Mouse (Mus musculus): Measurements from ENCODE around the gene Fgr. TPM values are rescaled to one million over a fixed set of nuclear protein-coding genes. Genes with fewer than 3 reads are reported as not detected.

The Fgr gene
- polyA plus RNA-seq, 1 experiment from 2014 or later, result not detected

DNA sequence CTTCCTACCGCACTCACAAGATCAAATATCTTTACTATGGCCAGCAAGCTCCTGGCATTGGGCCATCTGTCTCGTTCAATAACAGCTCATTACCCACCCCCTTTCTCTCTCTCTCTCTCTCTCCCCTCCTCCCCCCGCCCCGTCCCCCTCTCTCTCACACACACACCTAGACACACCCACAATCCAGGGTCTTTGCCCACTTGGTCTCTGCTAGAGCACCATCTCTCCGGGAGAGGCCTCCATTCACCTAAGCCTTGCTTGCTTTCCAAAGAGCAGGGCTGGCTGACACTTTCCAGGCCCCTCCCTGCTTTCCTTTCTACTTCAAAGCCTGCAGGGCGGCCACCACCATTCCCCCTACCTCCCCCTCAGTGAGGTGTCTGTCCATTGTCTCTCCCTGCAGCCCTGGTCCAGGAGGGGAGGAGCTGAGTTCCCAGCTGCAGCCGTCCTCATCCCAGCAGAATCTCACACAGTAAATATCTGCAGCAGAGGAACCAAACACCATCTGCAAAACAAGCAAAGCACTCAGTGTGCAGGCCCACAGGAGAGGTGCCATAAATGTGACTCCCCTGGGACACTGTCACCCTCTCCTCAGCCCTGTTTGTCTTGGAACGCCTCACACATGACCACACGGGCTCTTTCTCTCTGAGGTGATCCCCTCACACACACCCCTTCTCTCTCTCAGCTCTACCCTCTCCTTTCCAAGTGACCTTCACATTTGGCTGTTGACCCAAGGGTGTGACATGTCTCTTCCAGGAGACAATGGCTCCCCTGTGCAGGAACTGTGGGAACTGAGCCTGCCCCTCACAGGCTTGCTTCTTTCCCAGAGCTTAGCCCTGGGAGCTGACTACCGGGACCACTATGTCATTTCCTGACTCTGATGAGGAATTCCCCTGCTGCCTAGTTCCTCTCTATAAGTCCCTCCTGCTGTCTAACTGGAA lies 14.9 kb upstream of the Fgr start:
- DNase-seq (ENCODE audit: low read depth, low spot score), result no peak
- no peak for TF ChIP-seq CTCF (IDR thresholded peaks at IDR 0.05)
- CTCF ChIA-PET, result no interaction called here
- ATAC-seq, result no peak
- POLR2A ChIA-PET, result interaction anchor here (1.0 kb wide), 1 partner anchor 14 kb away, joined by 3 read pairs; no protein-coding TSS in a partner anchor
- in situ Hi-C loops (cut with MboI; ENCODE audit: low pct_unique_long_range_greater_than_20kb), result no loop called here
- H3K27me3 ChIP-seq, result no peaks in the 10 kb centered on the region

DNA sequence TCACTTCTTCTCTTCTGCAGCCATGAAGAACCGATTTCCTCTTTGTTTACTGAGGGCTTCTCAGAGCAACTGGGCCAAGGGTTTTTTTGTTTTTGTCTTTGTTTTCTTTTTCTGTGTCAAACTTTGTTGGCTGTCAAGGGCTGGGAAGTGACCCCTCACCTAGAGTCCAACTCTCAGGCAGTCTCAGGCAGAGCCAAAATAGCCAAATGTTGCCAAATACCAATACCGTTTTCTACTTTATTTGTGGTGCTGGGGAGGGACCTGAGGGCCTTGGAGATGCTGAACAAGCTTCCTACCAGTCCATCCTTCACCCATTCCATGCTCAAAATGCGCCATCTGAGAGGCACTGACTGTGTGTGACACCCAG lies 14.2 kb upstream of the Fgr start:
- DNase-seq (ENCODE audit: low read depth, low spot score), result no peak
- no peak for ATAC-seq
- ChIA-PET CTCF (no interaction called here), POLR2A (interaction anchor here (1.0 kb wide), 1 partner anchor 15 kb away, joined by 3 read pairs; no protein-coding TSS in a partner anchor)
- TF ChIP-seq CTCF (IDR thresholded peaks at IDR 0.05), result no peak
- H3K27me3 ChIP-seq, result no peaks in the 10 kb centered on the region
- in situ Hi-C loops (cut with MboI; ENCODE audit: low pct_unique_long_range_greater_than_20kb), result no loop called here

DNA sequence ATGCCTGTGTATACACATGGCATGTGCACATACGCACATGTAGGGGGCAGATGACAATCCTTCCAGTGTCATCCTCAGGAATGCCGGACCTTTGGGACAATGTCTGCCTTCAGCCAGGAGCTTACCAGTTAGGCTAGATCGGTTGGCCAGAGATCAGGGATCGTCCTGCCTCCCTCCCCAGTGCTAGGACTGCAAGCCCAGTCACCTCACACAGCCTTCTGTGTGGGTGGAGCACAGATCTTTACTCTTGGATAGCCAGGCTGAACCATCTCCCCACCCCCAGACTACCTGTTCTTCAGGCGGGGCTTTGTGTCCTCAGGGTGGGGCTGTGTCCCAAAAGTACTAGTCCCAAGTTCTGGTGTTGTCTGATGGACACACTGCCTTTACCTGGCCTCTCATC lies 13.6 kb upstream of the Fgr start:
- TF ChIP-seq CTCF (IDR thresholded peaks at IDR 0.05), result no peak
- in situ Hi-C loops (cut with MboI; ENCODE audit: low pct_unique_long_range_greater_than_20kb), result no loop called here
- CTCF ChIA-PET, result no interaction called here
- ATAC-seq (no peak), DNase-seq (ENCODE audit: low read depth, low spot score) (no peak)
- POLR2A ChIA-PET, result interaction anchor here (0.6 kb wide), 1 partner anchor 21 kb away, joined by 3 read pairs; no protein-coding TSS in a partner anchor
- H3K27me3 ChIP-seq, result no peaks in the 10 kb centered on the region

DNA sequence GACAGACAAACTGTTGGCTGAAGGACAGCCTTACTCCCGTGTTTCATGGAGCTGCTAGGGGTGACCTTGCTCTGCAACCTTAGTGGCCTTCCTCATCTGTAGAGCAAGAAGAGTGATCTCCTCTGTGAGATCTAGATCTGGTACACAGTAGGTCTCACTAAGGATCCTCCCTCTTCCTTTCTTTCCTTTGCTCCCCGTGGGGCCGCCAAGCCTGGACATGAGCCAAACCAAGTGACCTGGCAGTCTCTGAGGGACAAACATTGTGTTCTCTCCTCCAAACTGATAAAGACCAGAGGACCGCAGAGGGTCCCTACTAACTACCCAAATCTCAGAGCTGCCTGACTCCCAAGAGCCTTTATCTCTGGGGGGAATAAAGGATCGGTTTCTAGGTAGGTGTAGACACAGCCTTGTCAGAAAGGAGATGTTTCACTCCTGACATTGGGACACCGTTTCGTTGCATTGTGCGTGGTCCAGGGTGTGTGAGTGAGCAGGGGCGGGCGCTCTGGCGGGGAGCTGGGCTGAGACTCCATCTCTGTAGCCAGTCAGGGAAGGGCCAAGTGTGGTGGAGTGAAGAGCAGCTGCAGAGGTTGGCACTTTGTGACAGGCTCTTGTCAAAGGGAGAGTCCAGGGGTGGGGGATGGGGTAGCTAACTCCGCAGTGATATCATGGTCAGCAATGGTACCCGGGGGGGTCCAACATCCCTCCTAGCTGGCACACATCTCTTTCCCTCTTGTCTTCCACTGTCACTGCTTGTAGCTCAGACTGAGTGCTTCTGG lies 12.8 kb upstream of the Fgr start:
- H3K27me3 ChIP-seq, result no peaks in the 10 kb centered on the region
- ChIA-PET POLR2A (no interaction called here), CTCF (no interaction called here)
- no peak for TF ChIP-seq CTCF (IDR thresholded peaks at IDR 0.05)
- no peak for DNase-seq (ENCODE audit: low read depth, low spot score)
- in situ Hi-C loops (cut with MboI; ENCODE audit: low pct_unique_long_range_greater_than_20kb), result no loop called here
- no peak for ATAC-seq

DNA sequence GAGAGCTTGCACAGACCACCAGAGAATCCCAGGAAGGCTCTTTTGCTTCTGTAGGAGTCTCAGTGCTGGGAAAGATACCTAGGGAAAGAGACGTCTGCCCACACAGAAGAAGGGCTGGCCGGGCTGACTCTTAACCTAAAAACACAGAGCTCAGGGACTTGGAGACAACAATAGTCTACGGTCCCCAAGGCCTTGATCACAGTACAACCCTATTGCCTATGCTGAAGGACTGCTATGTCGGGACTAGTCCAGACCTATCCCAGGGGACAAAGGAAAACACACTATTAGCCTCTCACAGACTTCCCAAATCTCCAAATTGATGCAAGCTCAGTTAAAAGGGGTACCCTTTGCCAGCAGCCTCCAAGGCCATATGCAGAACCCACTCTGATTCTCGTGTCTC lies 12.0 kb upstream of the Fgr start:
- POLR2A ChIA-PET, result no interaction called here
- CTCF ChIA-PET, result no interaction called here
- no peak for ATAC-seq
- no peak for DNase-seq (ENCODE audit: low read depth, low spot score)
- no peak for TF ChIP-seq CTCF (IDR thresholded peaks at IDR 0.05)
- in situ Hi-C loops (cut with MboI; ENCODE audit: low pct_unique_long_range_greater_than_20kb), result no loop called here
- H3K27me3 ChIP-seq, result no peaks in the 10 kb centered on the region

DNA sequence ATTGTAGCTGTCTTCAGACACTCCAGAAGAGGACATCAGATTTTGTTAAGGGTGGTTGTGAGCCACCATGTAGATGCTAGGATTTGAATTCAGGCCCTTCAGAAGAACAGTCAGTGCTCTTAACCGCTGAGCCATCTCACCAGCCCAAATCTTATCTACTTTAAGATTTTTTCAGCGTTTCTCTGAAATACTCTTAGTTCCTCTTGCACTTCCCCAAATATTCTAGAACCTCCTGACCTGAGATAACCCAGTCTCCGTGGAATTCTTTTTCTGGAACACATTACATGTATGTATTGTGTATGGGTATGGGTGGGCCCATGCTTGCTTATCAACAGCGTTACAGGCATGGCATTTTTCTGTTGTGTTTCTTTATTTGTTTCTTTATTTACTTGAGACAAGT lies 11.3 kb upstream of the Fgr start:
- POLR2A ChIA-PET, result no interaction called here
- CTCF ChIA-PET, result no interaction called here

DNA sequence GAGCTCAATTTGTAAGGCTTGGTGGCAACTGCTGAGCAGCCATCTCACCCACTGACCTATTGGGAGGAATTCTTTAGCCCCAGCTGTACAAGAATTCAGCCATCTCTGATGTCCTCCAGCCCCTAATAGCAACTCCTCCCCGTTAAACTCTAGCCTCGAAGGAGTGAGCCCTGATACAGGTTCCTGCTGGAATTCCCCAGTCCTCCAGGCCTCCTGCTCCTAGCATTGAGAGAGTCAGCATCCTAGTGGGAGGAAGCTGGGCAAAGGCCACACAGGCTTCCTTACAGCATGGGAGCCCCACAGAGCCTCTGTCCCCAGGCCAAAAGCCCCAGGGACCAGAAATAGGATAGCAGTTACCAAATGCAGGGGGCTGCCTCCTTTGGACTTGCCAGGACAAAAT lies 10.5 kb upstream of the Fgr start:
- H3K27me3 ChIP-seq, result no peaks in the 10 kb centered on the region
- ChIA-PET CTCF (no interaction called here), POLR2A (no interaction called here)
- no peak for TF ChIP-seq CTCF (IDR thresholded peaks at IDR 0.05)
- in situ Hi-C loops (cut with MboI; ENCODE audit: low pct_unique_long_range_greater_than_20kb), result no loop called here
- DNase-seq (ENCODE audit: low read depth, low spot score) (no peak), ATAC-seq (no peak)

More for the DNA sequence above, 11.3 kb upstream of the Fgr start:
- TF ChIP-seq CTCF (IDR thresholded peaks at IDR 0.05), result no peak
- no peaks in the 10 kb centered on the region for H3K27me3 ChIP-seq
- DNase-seq (ENCODE audit: low read depth, low spot score), result no peak
- no peak for ATAC-seq
- in situ Hi-C loops (cut with MboI; ENCODE audit: low pct_unique_long_range_greater_than_20kb), result no loop called here

DNA sequence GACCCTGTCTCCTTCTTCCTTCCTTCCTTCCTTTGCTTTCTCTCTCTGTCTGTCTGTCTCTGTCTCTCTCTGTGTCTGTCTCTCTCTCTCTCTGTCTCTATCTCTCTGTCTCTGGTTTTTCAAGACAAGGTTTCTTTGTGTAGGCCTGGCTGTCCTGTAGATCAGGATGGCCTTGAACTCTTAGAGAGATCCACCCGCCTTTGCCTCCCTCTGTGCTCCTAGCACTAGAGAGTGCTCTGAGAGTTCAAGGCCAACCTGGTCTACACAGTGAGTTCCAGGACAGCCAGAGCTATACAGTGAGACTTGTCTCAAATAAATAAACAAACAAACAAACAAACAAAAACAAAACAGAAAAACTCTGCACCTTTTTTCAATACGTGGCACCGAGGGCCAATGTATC lies 9.8 kb upstream of the Fgr start:
- ChIA-PET CTCF (interaction anchor here (1.3 kb wide), 1 partner anchor 10 kb away, joined by 3 read pairs; the partner anchor contains the start of gene Fgr), POLR2A (no interaction called here)
- in situ Hi-C loops (cut with MboI; ENCODE audit: low pct_unique_long_range_greater_than_20kb), result no loop called here
- ATAC-seq (no peak), DNase-seq (ENCODE audit: low read depth, low spot score) (no peak)
- no peak for TF ChIP-seq CTCF (IDR thresholded peaks at IDR 0.05)
- H3K27me3 ChIP-seq, result no peaks in the 10 kb centered on the region

DNA sequence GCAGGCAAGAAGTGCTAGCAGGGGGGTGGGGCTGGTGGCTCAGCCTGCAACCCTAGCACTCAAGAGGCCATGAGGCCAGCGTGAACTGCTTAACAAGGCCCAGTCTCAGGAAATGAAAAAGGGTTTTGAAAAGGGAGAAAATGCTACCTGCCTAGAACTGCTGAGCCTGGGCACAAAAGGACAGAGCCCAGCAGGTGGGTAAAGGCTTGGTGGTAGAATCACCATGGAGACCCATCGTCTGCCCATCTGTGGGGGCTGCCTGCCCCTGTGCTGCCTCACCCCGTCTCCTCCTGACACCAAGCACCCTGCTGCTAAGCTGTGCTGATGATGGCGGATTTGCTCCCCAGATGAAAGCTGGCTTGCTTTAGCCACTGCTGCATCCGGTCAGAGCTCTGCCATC lies 9.4 kb upstream of the Fgr start:
- no peak for DNase-seq (ENCODE audit: low read depth, low spot score)
- no peak for TF ChIP-seq CTCF (IDR thresholded peaks at IDR 0.05)
- in situ Hi-C loops (cut with MboI; ENCODE audit: low pct_unique_long_range_greater_than_20kb), result no loop called here
- H3K27me3 ChIP-seq, result no peaks in the 10 kb centered on the region
- POLR2A ChIA-PET, result no interaction called here
- CTCF ChIA-PET, result interaction anchor here (1.3 kb wide), 1 partner anchor 10 kb away, joined by 3 read pairs; the partner anchor contains the start of gene Fgr
- no peak for ATAC-seq

DNA sequence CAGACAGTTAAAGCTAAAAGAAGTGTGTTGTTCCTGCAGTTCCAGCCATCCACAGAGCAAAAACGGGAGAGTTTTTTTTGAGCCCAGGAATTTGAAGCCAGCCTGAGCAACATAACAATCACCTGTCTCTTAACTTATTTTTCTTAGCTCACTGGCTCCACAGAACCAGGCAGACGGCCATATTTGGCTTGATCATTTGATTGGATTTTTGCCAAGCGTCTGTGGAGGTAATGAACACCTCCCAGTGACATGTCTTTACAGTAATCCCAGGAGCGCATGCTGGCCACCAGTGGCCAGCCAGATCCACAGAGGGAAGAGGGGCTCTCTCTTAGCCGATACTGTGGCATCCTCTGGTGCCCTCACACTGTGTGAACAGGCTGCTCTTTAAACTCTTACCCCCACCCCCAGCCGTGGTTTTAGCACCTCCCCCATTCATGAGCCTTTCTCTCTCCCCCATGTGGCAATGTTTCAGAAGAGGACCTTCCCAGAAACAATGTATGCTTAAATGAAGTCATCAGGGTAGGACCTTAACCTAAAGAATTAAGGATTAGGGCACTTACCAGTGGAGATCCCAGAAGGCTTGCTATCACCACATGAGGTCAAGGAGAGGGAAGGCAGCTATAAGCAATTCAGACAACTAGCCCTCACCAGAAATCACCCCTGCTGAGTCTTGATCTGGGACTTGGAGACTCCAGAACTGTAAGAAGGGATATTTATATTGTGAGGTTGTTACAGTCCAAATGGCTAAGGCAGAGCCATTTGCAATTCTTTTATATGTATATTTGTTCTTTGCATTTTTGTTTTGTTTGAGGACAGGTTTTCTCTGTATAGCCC lies 5.6 kb upstream of the Fgr start:
- no peak for ATAC-seq
- CTCF ChIA-PET, result no interaction called here
- H3K27me3 ChIP-seq, result no peaks in the 10 kb centered on the region
- in situ Hi-C loops (cut with MboI; ENCODE audit: low pct_unique_long_range_greater_than_20kb), result no loop called here
- TF ChIP-seq CTCF (IDR thresholded peaks at IDR 0.05), result no peak
- DNase-seq (ENCODE audit: low read depth, low spot score), result no peak
- POLR2A ChIA-PET, result no interaction called here
